Mouse (Mus musculus) heart, postnatal 10 days (tissue): ENCODE results near the gene Otub2. TPM values are rescaled to one million over a fixed set of nuclear protein-coding genes. Genes with fewer than 3 reads are reported as not detected.
A peak's percentile ranks its signal among the peaks of the same experiment; 100 is the strongest.

Experiments
- DNase-seq, 2 experiments: peaks; one replicate each; pipeline ENCODE4 v3.0.0; 2021
- intact Hi-C: fragments of 180-260 bp; cut with DNase I; formaldehyde crosslinking; loops from one replicate; pipeline ENCODE4 v1.15.1; 2025
- total RNA-seq, 2 experiments: library from RNA; stranded (reverse); gene quantifications; 2 replicates each; pipeline ENCODE4 v1.2.3; 2021

Otub2 gene
- total RNA-seq, 2 experiments from 2014 or later, result 2.7 to 3.4 TPM

- DNase-seq, result no peak
- intact Hi-C loops, result loop anchor here (5.0 kb wide), 2 partner anchors 41 to 226 kb away; no protein-coding TSS in a partner anchor
These were observed 19.7 kb upstream of the Otub2 start for GRCm38 (mm10) chr12:103368777-103369176.

GRCm38 (mm10) chr12:103370861-103371260, 17.6 kb upstream of the Otub2 start:
- DNase-seq, result no peak
- intact Hi-C loops, result no loop called here

- DNase-seq, result peak; percentile 73 to 79
- intact Hi-C loops, result no loop called here
These were observed 16.8 kb upstream of the Otub2 start for GRCm38 (mm10) chr12:103371711-103372110.

- intact Hi-C loops, result no loop called here
- no peak for DNase-seq
These were observed 14.8 kb upstream of the Otub2 start for GRCm38 (mm10) chr12:103373530-103374236.

- no peak for DNase-seq
- intact Hi-C loops, result no loop called here
These were observed 12.4 kb upstream of the Otub2 start for GRCm38 (mm10) chr12:103376124-103376523.

- intact Hi-C loops, result no loop called here
- no peak for DNase-seq
These were observed 11.7 kb upstream of the Otub2 start for GRCm38 (mm10) chr12:103376774-103377173.

GRCm38 (mm10) chr12:103380226-103380625, 8.3 kb upstream of the Otub2 start:
- DNase-seq, result no peak
- intact Hi-C loops, result no loop called here

GRCm38 (mm10) chr12:103389348-103389727, 856 bp downstream of the Otub2 start:
- intact Hi-C loops, result no loop called here
- DNase-seq, result no peak

GRCm38 (mm10) chr12:103389982-103390381, 1.5 kb downstream of the Otub2 start:
- no peak for DNase-seq
- intact Hi-C loops, result no loop called here

GRCm38 (mm10) chr12:103391098-103391497, 2.6 kb downstream of the Otub2 start:
- intact Hi-C loops, result no loop called here
- DNase-seq, result no peak

- intact Hi-C loops, result no loop called here
These were observed 5.0 kb downstream of the Otub2 start for GRCm38 (mm10) chr12:103393528-103393927.

GRCm38 (mm10) chr12:103395486-103396275, 7.2 kb downstream of the Otub2 start:
- intact Hi-C loops, result no loop called here

More at GRCm38 (mm10) chr12:103393528-103393927, 5.0 kb downstream of the Otub2 start:
- no peak for DNase-seq

GRCm38 (mm10) chr12:103396751-103397150, 8.3 kb downstream of the Otub2 start:
- intact Hi-C loops, result no loop called here
- peak; percentile 19 to 23 for DNase-seq

More at GRCm38 (mm10) chr12:103395486-103396275, 7.2 kb downstream of the Otub2 start:
- DNase-seq, result no peak

- intact Hi-C loops, result no loop called here
- DNase-seq, result no peak
These were observed 15.6 kb downstream of the Otub2 start for GRCm38 (mm10) chr12:103404131-103404530.

GRCm38 (mm10) chr12:103407720-103408119, 19.2 kb downstream of the Otub2 start, which contains the start of gene 9330161L09Rik:
Gene 9330161L09Rik, minus strand, starts transcription at chr12:103407820.
- no peak for DNase-seq
- intact Hi-C loops, result no loop called here

- DNase-seq, result no peak
- intact Hi-C loops, result no loop called here
These were observed 19.7 kb downstream of the Otub2 start for GRCm38 (mm10) chr12:103408144-103408543.

GRCm38 (mm10) chr12:103425016-103425728, 36.7 kb downstream of the Otub2 start:
- no peak for DNase-seq
- intact Hi-C loops, result loop anchor here (5.0 kb wide), 1 partner anchor 217 kb away; no protein-coding TSS in a partner anchor

GRCm38 (mm10) chr12:103425729-103426470, 37.4 kb downstream of the Otub2 start, which contains the start of gene Ddx24:
Gene Ddx24, minus strand, starts transcription at chr12:103425830.
- intact Hi-C loops, result loop anchor here (1.0 to 5.0 kb wide), 2 partner anchors 66 to 216 kb away; no protein-coding TSS in a partner anchor
- DNase-seq, result peak; percentile 99

GRCm38 (mm10) chr12:103426710-103427109, 38.2 kb downstream of the Otub2 start:
- intact Hi-C loops, result loop anchor here (1.0 to 5.0 kb wide), 2 partner anchors 66 to 216 kb away; no protein-coding TSS in a partner anchor
- DNase-seq, result no peak

GRCm38 (mm10) chr12:103433430-103433829, 44.9 kb downstream of the Otub2 start:
- intact Hi-C loops, result no loop called here
- peak; percentile 10 to 25 for DNase-seq
